Mouse (Mus musculus) liver, adult 2 months (tissue): ENCODE measurements at regions not wholly inside any gene's neighbourhood (a gene's known extent, or its start where the extent isn't known, plus 50 kb on each side); places are given as distances from the start of the nearest gene placed in this dataset.

Experiments used
- CTCF ChIP-seq: fragments of 200-500 bp; IDR thresholded peaks from 2 replicates; pipeline ENCODE4 v1.5.1; 2011; ENCODE audit warnings: low read depth, low read length, control low read depth
- POLR2A ChIP-seq: fragments of 200-500 bp; IDR thresholded peaks from 2 replicates; pipeline ENCODE4 v1.6.1; 2011; ENCODE audit warnings: low read length, control low read depth; ENCODE audit not compliant: insufficient read depth; ENCODE audit errors: extremely low read depth

- TF ChIP-seq POLR2A (no peak), CTCF (no peak)
Measured at GRCm38 (mm10) chr5:111554551-111555311, 137.6 kb downstream of the Mn1 start.
